Mouse (Mus musculus): ENCODE data around the gene Eepd1.
"Not testable (repeated sequence)": the region's sequence is repeated elsewhere in the genome, so short reads cannot be mapped to it uniquely, and the experiment has no call there.

Eepd1 gene

DNA sequence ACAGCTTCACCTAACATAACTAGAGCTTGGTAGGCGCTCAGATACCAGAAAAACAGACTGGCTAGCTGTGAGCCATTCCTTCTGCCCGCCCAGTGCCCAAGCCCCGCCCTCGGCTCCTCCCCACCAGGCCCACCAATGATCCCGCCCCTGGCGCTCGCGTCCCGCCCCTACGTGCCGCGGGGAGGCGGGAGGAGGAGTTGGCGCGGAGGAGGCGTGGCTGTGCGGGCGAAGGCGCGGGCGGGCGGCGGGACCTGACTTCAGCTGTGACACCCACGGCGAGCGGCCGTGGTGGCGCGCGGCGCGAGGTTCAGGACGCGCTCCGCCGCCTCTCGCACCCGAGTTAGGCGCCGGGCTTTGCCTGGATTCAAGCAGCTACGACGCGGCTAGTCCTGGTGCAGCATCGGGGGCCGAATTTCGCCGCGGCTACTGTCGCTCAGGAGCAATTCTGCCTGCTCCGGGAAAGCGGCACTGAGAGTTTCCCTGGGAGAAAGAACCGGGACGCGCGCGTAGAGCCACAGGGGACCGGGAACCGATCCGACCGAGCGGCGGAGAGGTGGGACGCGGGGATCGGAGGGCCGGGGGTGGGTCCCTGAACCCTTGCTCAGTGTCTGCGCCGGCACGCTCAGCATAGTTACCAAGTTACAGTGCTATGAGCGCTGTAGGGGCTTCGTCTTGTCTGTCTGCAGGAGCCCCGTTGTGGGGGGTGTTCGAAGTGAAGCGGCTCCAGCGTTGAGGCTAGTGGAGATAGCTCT is at the start of gene Eepd1:
Eepd1 (plus strand) TSS at position 204 of the 752 bp plus-strand sequence.
- DNase-seq, result peak; percentile 96

DNA sequence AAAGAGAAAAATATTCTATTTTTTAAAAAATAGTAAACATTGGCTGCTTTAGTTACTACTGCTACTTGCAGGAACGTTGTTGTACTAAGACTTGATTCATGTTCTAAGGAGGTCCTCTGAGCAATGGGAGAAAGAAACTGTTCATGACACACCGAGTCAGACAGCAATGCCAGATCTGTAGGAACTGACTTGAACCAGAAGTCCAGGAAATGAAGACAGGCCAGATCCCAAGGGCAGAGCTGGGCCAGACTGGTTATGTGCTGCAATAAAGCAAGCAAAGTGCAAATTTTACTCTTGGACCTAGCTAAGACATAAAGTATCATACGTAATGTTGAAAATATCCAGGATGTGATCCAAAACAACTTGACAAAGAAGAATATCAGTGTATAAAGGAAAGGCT is 42.5 kb upstream of the Eepd1 start:
- peak; percentile 13 for DNase-seq

DNA sequence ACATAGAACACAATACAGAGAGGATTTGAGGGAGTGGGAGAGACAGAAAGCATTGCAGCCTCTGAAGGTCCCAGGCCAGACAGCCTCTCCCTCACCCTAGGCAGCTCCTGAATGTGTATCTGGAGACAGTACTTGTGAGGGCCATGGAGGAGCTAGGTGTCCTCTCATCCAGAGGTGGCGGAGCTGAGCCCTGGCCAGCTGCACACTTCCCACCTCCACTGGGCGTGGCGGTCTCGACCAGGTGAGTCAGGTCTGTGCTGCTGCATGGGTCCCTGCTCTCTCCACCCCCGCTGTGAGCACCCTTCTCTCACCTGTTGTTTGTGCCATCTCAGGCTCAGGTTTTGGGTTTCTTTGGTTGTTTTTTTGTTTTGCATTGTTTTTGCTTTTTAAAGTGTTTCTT is 41.3 kb upstream of the Eepd1 start:
- not testable (repeated sequence) for DNase-seq

DNA sequence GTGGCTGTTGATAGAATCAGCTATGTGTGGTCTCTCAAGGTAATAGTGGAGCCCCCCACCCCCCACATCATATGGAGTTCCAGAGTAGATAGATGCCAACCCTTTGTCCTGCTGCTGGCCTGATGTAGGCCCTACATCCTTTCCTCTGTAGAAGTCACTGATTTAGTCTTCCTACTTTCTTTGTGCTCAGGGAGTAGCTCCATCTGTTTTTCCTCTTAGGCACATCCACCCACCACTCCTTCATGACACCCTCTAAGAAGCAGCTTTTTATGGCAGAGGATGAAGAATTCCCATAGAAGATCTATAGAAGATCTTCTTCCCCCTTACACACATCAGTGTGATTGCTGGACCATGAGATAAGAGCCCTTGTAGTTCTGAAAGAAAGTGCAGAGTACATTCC is 39.3 kb upstream of the Eepd1 start:
- no peak for DNase-seq

DNA sequence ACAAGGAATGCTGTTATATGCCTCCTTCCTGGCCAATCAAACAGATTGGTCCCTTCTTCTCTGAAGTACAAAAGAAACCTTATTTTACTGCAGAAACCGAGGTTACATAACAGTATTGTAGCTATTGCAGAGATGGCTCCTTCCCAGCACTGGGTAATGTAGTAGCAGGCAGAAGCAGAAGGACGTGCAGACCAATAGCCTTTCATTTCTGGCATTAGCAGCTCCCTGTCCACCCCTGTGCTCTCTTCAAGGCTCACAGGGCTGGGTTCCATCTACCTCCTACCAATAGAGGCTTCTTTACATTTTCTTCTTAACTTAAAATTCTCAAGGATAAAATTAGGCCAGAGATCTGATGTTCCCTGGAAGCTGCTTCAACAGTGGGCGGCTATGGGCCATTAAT is 38.3 kb upstream of the Eepd1 start:
- DNase-seq, result no peak

DNA sequence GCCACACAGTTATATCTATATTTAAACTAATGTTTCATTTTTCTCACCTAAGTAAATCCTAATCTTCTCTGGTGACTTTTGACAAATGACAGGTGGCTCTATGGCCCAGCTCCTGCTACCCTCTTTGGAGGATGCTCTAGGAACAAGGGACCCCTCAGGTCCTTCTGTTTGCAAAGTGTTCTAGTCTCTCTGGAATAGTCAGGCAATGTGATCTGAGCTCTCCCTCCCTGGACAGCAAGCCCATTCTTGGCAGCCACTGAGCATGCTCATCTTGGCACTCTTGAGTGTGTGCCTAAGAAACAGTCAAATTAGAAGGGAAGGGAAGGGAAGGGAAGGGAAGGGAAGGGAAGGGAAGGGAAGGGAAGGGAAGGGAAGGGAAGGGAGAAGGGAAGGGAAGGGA is 37.8 kb upstream of the Eepd1 start:
- no peak for DNase-seq

DNA sequence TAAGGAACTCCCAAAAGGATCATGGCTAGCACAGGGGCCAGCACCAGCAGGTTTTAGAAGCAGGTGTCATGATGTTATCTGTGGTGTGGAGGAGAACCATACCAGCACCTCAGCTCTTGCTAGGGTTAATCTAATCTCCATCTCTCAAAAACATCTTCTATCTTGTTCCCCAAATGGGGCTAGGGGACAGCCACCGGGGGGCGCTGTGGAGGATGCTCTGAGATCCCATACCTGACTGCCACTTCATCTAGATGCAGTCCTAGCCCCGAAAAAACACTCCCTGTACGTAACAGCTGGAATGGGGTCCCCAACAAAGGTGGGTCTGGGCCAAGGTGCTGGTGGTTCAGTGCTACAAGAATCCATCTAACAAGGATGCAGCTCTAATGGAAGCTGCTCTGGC is 31.0 kb upstream of the Eepd1 start:
- no peak for DNase-seq

DNA sequence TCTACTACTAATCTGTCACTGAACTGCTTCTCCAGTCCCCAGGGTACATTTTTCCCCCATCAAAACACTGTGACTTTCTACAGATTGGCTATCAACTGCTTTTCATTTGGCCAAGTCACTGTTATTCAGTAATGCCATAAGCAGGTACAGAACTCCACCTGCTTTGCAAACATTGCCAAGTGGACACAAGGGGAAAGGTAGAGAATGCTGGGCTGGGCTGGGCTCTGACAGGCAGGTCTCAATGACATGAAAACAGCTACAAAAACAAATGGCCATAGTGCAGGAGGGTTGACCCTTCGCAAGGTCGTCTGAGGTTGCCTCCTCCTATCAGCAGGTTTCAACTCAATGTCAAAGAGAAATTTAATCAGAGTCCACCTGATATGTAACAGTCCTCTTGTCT is 26.3 kb upstream of the Eepd1 start:
- DNase-seq, result no peak

DNA sequence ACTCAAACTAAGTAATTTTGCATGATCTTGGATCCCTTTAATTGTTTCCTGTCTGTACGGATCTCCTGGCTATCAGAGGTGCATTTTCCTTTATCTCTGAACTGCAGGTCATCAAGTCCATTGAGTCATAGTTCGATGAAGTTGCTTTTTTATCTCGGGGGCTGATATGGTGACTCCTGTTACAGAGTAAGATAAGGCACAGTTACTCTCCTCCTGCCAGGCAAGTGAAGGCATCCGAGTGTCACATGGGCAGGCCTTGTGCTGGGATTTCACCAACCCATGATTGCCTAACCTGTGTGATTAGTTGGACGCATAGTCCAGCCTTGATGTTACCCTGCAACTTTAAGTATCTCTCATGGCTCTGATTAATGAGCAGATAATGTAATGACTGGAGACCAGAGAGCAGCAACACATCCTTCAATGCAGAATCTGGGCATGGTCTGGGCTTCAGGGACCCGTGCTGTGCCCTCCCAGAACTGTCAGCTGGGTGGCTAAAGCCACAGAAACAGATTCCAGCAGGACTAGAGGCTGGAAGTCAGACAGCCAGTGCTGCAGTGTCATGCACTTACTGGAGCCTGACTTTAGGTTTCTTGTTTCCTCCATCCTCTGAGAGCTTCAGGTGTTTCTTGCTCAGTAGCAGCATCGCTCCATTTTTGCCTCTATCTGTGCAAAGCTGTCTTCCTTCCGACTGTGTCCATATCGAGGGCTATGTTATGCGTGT is 20.4 kb upstream of the Eepd1 start:
- DNase-seq, result no peak

DNA sequence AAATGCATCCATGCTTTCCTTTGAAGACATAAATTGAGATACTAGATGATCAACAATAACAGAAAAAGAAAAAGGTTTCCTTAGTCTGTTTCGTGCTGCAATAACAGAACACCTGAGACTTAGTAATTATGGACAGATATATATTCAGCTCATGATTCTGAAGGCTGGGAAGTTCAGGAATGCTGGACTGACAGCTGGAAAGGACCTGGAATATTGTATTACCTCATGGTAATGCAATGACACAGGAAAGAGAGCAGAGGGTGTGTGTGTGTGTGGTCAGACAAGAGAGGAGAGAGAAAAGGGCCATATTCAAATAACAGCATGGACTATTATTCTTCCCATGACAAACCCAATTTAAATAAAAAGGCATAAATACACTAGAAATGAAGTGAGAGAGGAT is 17.0 kb upstream of the Eepd1 start:
- DNase-seq, result no peak

DNA sequence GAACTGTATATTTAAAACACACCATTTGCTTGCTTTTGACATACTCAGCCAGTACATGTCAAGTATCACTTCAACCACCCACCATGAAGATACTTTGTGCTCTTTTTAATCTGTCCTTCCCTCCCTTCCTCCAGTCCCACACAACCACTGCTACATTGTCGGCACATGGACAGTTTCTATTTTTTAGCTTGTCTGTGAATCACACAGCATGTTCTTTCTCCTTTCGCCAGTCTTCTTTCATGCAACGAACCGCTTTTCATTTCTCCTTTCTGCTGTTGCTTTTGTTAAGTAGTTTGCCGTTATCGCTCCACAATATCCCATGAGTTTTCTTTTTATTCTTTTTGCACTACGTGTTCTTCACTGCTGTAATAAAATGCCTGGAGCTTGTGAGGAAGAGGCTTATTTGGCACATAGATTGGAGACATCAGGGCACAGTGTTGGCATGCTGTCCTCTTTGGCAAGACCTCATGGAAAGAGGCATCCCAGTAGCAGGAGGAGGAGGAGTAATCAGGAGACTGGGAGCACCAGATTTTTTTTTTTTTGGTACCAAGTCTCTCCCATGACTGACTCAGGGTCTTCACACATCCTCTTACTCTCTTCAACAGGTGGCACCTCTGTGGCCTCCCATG is 1.8 kb upstream of the Eepd1 start:
- DNase-seq, result no peak

DNA sequence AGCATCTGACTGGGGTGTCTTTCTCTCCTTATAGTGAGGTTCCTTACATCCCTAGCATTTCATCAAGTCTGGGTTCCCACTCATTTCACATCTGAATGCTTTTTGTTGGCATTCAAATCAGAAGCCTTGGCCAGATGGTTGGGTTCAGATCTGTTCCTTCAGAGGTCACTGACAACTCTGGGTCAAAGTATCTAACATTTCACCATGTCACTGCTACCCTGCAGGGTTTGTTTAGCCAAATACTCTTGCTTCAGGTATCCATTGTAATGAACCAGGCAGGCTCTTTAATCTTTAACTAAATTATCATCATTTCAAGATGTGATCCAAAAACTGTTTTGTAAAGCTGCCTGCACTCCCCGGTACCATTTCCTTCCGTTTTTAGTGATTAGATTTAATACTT is 671 bp upstream of the Eepd1 start:
- peak; percentile 38 for DNase-seq

DNA sequence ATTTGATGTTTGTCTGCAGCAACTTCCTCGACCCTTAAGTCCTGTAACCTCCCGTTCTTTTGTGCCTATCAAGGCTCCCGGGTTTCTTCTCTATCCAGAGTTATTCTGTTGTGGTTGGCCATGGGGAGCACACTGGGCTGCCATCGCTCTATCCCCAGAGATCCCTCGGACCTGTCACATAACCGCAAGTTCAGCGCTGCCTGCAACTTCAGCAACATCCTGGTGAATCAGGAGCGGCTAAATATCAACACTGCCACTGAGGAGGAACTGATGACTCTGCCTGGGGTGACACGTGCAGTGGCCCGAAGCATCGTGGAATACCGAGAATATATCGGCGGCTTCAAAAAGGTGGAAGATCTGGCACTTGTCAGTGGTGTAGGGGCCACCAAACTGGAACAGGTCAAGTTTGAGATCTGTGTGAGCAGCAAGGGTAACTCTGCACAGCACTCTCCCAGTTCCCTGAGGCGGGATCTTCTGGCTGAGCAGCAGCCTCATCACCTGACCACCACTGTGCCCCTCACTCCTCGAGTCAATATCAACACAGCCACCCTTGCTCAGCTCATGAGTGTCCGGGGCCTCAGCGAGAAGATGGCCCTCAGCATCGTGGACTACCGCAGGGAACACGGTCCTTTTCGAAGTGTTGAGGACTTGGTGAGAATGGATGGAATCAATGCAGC is 1.1 kb downstream of the Eepd1 start:
- no peak for DNase-seq

DNA sequence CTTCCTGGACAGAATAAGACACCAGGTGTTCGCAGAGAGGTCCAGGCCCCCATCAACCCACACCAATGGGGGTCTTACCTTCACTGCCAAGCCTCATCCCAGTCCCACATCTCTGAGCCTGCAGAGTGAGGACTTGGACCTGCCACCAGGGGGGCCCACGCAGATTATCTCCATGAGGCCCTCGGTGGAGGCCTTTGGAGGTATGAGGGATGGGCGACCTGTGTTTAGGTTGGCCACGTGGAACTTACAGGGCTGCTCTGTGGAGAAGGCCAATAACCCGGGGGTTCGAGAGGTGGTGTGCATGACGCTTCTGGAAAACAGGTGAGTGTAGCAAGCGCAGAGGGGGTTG is 1.6 kb downstream of the Eepd1 start:
- DNase-seq, result no peak

DNA sequence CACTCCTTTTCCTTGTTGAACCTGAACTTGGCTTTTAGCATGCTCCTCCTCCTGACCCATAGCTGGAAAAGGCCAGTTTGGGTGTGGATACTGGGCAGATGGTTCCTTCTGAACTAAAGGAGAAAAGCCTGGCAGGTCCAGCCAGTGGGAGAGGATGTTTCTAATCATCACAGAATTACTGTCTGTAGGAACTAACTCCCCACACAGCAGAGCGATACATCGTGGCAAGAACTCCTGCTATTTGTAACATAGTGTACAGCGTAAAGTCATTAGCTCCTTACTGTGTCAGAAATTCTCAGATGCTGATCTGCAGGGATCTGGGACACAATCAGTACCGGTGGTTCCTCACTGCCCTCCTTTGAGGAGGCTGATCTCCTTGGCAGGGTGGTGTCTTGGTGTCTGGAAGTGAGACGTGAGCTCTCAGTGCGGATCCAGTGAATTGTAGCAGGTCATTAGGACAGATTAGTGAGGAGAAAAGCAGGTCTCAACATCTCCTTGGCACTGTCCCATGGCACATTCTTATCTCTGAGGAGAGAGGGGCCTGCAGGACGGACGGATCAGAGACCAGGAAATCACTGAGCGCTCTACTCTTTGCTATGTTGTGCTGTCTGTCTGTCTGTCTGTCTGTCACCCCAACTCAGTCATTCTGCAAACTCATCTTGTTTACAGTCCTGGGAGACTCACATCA is 2.7 kb downstream of the Eepd1 start:
- no peak for DNase-seq

DNA sequence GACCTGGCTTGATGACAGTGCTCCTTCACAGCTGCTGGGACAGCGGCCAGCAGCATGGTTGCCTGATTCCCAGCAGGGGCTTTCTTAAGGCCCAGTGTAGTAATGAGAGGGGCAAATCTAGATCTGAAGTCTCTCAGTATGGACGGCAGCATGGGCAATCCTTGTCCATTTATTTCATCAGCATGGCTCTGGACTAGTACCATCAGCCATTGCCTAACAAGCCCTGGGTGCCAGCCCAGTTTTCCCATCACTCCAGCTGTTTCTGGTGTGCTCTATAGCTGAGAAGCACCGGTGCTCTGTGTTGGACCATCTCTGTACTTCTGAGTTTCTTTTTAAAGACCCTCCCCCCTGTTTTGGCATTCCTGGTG is 3.3 kb downstream of the Eepd1 start:
- DNase-seq, result no peak

DNA sequence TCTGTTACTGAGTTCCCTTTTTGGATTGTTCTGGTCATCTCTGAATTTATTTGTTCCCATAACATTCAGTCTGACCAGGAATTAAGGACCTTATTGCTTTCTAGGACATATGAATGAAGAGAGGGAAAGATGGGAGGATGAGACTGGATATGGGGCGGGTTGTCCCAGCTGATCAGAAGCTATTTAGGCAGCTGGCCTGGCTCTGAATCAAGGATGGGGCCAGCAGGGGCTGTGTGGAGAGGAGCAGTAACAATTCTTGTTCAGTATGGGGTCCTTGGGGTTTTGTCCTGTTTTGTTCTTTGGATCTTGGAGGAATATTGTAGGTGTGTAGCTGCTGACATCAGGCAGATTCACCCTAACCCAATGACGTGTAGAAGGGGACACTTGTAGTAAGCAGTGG is 3.7 kb downstream of the Eepd1 start:
- DNase-seq, result no peak

DNA sequence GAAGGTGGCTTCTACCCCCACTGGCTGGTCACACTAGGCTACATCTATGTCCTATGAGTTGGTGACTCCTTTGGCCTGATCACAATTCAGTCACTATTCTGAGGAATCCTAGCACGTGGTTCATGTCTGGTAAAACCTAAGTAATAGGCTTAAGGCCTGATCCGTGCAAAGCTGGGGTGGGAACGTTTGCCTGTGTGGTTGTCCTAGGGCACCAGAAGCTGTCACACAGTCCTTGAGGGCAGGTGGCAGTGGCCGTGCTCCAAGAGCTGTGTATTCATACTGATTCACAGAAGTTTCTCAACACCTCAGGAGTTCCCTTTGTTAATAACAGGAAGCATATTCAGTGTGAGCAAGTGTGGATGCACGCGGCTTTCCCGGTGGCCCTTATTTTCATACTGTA is 4.1 kb downstream of the Eepd1 start:
- no peak for DNase-seq

DNA sequence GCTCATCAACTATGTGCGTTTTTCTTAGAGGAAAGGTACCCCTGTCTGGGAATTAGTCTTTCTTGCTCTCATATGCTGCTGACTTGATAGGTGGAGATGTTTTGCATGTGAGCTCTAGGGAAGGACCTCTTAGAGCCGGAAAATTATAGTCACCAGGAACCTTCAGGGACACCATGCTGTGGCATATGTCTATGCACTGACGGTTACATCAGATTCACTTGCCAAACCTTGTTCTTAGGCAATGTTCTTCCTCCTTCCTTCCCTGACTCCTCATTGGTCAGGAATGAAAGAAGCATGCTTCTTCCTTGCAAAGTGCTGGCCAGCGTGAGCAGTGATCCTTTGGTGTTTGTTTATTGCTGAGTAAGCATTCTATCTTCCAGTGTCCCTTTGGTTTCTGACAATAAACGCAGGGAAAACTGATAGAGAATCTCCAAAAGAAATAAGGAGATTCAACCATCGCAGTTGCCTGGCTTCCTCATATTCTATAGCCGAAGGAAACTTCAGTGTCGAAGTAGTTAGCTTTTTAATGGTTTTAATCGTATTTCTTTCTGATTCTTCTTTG is 5.0 kb downstream of the Eepd1 start:
- DNase-seq, result no peak

DNA sequence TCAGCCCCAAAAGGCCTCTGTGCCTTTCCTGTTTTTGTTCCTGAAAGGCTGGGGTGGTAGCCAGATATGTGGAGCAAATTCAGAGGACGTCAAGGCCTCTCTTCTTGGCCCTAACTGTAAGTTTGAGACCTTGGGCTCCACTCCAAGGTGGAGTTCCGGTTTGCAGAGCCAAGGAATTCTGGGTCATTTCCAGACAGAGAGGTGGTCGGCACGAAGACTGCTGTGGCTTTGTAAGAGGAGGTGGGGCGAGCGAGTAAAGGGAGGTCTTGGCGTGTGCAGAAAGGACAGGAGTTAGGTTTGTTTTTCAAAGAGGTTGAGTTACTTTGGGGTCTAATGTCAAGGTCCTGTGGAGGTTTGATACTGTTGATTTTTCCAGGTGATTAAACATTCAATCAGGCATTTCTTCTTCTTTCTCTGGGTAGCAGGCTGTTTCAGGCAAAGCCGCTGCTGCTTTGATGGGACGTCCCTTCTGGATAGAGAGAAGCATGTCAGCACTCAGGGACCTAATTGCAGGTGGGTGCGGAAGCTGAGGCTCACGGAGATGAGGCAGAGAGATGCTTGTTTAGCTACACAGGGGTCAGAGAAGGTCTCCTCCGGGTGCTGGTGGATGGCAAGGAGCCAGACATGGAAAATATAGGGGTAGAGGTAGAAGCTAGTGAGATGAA is 6.2 kb downstream of the Eepd1 start:
- DNase-seq, result peak; percentile 40

DNA sequence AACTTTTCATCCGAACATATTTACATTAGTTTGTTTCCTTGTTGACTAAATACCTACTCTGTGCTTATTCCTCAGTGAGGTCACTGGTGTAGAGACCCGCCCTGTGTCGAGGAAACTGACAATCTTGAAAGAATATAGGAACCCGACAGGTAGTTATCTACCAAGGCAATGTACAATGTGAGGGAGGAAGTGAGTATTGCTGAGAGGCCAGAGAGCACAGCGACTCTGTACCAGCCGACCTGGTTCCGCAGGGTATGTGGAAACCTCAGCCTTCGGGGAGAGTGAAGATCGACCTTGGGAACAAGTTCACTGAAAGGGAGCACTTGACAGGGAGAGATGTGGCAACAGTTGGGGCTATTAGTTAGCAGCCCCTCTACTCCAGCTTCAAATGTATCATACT is 7.2 kb downstream of the Eepd1 start:
- no peak for DNase-seq

DNA sequence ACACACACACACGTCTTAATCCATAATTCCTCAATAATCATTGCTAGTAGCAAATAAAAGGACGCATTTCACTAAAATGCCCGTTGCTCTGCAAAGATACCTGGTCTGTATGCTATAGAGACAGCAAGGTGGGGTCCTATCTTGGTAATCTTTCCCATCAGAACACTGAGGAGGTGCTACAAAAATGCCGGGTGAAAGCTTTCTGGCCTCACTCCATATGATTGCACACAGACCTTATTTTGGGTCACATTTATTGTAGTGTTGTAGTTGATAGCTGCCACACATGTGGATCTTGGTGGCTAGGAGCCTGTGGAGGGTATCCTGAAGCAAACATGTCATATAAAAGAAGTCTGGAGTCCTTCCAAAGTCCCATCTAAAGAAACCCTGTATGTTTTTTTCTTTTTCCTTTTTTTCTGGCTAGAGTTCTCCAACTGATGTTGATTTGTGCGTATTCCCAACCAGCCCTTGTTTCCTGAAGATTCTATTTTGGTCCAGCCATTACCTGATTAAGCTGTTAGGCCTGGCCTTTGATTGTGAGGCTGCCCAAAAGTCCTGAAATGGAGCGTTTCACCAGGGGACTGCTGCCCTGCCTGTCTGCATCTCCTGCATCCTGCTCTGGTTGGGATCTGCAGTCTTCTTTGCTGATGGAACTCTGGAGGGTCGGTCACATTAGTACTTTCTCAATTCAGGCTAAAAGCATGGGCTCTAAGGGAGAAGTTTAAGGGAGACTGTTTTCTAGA is 8.0 kb downstream of the Eepd1 start:
- DNase-seq, result no peak
